Mouse (Mus musculus) cerebellum, adult 11 months (tissue): ENCODE measurements around the gene Apopt1.

Experiments used
- DNase-seq: peaks from one replicate; pipeline ENCODE4 v3.0.0; 2022

The Apopt1 gene

GRCm38 (mm10) chr12:111713004-111713651 lies at the start of gene Apopt1, which contains the start of gene Bag5:
TSS of gene Apopt1 (plus strand) at chr12:111713261.
TSS of gene Bag5 (minus strand) at chr12:111713257.
- DNase-seq, result peak; percentile 87

GRCm38 (mm10) chr12:111664144-111664634 lies 48.9 kb upstream of the Apopt1 start:
- DNase-seq, result no peak

- no peak for DNase-seq
Observed at GRCm38 (mm10) chr12:111665041-111665880, 47.8 kb upstream of the Apopt1 start.

GRCm38 (mm10) chr12:111666380-111666779 lies 46.7 kb upstream of the Apopt1 start:
- no peak for DNase-seq

GRCm38 (mm10) chr12:111667421-111667820 lies 45.6 kb upstream of the Apopt1 start:
- no peak for DNase-seq

- DNase-seq, result peak; percentile 94
Observed at GRCm38 (mm10) chr12:111668457-111668912, 44.6 kb upstream of the Apopt1 start.

- no peak for DNase-seq
Observed at GRCm38 (mm10) chr12:111669000-111669788, 43.9 kb upstream of the Apopt1 start.

GRCm38 (mm10) chr12:111669961-111670360 lies 43.1 kb upstream of the Apopt1 start:
- DNase-seq, result no peak

GRCm38 (mm10) chr12:111670371-111670971 lies 42.6 kb upstream of the Apopt1 start:
- DNase-seq, result peak; percentile 84

GRCm38 (mm10) chr12:111670976-111671375 lies 42.1 kb upstream of the Apopt1 start:
- no peak for DNase-seq

- peak; percentile 83 for DNase-seq
Observed at GRCm38 (mm10) chr12:111671431-111671902, 41.6 kb upstream of the Apopt1 start.

- DNase-seq, result peak; percentile 93
Observed at GRCm38 (mm10) chr12:111672176-111672575, 40.9 kb upstream of the Apopt1 start, which contains the start of gene Ckb. TSS of gene Ckb (minus strand) at chr12:111672338.

- DNase-seq, result no peak
Observed at GRCm38 (mm10) chr12:111672581-111672980, 40.5 kb upstream of the Apopt1 start.

- no peak for DNase-seq
Observed at GRCm38 (mm10) chr12:111674850-111675486, 38.1 kb upstream of the Apopt1 start.

- DNase-seq, result no peak
Observed at GRCm38 (mm10) chr12:111675797-111676580, 37.1 kb upstream of the Apopt1 start.

GRCm38 (mm10) chr12:111677421-111677820 lies 35.6 kb upstream of the Apopt1 start:
- DNase-seq, result no peak

- peak; percentile 85 for DNase-seq
Observed at GRCm38 (mm10) chr12:111677882-111678669, 35.0 kb upstream of the Apopt1 start, which contains the start of gene Trmt61a. TSS of gene Trmt61a (plus strand) at chr12:111678105.

GRCm38 (mm10) chr12:111678670-111678933 lies 34.5 kb upstream of the Apopt1 start:
- no peak for DNase-seq

- no peak for DNase-seq
Observed at GRCm38 (mm10) chr12:111678997-111679396, 34.1 kb upstream of the Apopt1 start.

GRCm38 (mm10) chr12:111680661-111681060 lies 32.4 kb upstream of the Apopt1 start:
- DNase-seq, result no peak
